8 mouse cellular contexts compared by ENCODE assay signal in the genomic region with DNA sequence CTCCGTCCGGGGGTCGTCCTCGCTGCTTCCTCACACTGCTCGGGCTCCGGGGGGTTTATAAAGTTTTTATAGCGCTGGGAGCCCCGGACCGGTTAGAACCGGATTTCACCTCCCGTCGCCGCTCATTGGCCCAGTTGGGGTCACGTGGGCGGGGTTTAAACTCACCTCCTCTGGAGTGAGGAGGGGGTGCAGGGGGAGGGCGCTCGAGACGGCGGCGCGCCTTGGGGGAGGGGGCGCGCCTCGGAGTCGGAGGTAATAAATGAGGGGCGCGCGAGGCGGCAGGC. TPM values are rescaled to one million over a fixed set of nuclear protein-coding genes. Genes with fewer than 3 reads are reported as not detected.
DNase-seq lines count a peak whose midpoint lies in the region; ATAC-seq and TF ChIP-seq lines count a peak whose summit lies in the region.

No protein-coding gene starts in this region.

- no peaks in the 10 kb centered on the region for H3K9me3 ChIP-seq in embryonic facial prominence, embryonic 15.5 days (replicated peaks)
- no peaks in the 10 kb centered on the region for H3K9me3 ChIP-seq in kidney, embryonic 14.5 days (ENCODE audit: control insufficient read depth, low read length)
- no peaks in the 10 kb centered on the region for H3K9me3 ChIP-seq in limb, embryonic 14.5 days (ENCODE audit: control insufficient read depth, low read length)
- H3K9me3 ChIP-seq in midbrain, embryonic 16.5 days (replicated peaks; ENCODE audit: control insufficient read depth, low read length, poor library complexity, severe bottlenecking), result no peaks in the 10 kb centered on the region

- H3K4me2 ChIP-seq in embryonic facial prominence, embryonic 15.5 days (replicated peaks), result peak overlapping the region; percentile 98
- H3K4me2 ChIP-seq in kidney, embryonic 14.5 days (replicated peaks; ENCODE audit: low read depth, low read length), result peak overlapping the region; percentile 94
- peak overlapping the region; percentile 89 for H3K4me2 ChIP-seq in limb, embryonic 14.5 days (replicated peaks; ENCODE audit: low read depth, low read length, severe bottlenecking)
- H3K4me2 ChIP-seq in midbrain, embryonic 16.5 days (ENCODE audit: low read length), result peak overlapping the region; percentile 98

- no peaks in the 10 kb centered on the region for H3K27me3 ChIP-seq in embryonic facial prominence, embryonic 15.5 days
- H3K27me3 ChIP-seq in kidney, embryonic 14.5 days (ENCODE audit: control insufficient read depth, insufficient read depth, low read length), result no peaks in the 10 kb centered on the region
- H3K27me3 ChIP-seq in limb, embryonic 14.5 days (ENCODE audit: control insufficient read depth, insufficient read depth, low read length), result no peaks in the 10 kb centered on the region
- no peaks in the 10 kb centered on the region for H3K27me3 ChIP-seq in midbrain, embryonic 16.5 days (ENCODE audit: control insufficient read depth, insufficient read depth, low read depth, low read length)
- H3K27me3 ChIP-seq in spleen, adult 2 months (ENCODE audit: control insufficient read depth, insufficient read depth, low read length), result no peaks in the 10 kb centered on the region

- peak; percentile 91 for ATAC-seq in embryonic facial prominence, embryonic 15.5 days (ENCODE audit: insufficient number of reproducible peaks, low FRiP score, low TSS enrichment, low read depth)
- peak; percentile 89 for ATAC-seq in kidney, embryonic 14.5 days (ENCODE audit: low FRiP score, low TSS enrichment)
- peak; percentile 90 for ATAC-seq in limb, embryonic 14.5 days (ENCODE audit: low FRiP score, low read depth)
- peak; percentile 90 for ATAC-seq in midbrain, embryonic 16.5 days

- TF ChIP-seq CTCF in bone marrow macrophage, adult 2 months (IDR thresholded peaks at IDR 0.05; ENCODE audit: low read depth, low read length), result no peak
- TF ChIP-seq CTCF in spleen, adult 2 months (IDR thresholded peaks at IDR 0.05; ENCODE audit: extremely low read depth, insufficient read depth, insufficient read length, insufficient replicate concordance), result no peak

- peak overlapping the region; percentile 86 for H3K9ac ChIP-seq in embryonic facial prominence, embryonic 15.5 days
- H3K9ac ChIP-seq in kidney, embryonic 14.5 days (ENCODE audit: low read depth, low read length), result peak overlapping the region; percentile 98
- peak overlapping the region; percentile 96 for H3K9ac ChIP-seq in limb, embryonic 14.5 days (ENCODE audit: low read depth, low read length, severe bottlenecking)
- peak overlapping the region; percentile 87 for H3K9ac ChIP-seq in midbrain, embryonic 16.5 days (ENCODE audit: low read depth, low read length)

- peak; percentile 88 to 90 for DNase-seq in B cell, adult 2 months
- DNase-seq in heart, adult 9 months (ENCODE audit: low spot score in 2 of 2), result peak; percentile 85 to 91
- peak; percentile 98 for DNase-seq in limb, embryonic 14.5 days (ENCODE audit: low spot score)
- DNase-seq in spleen, adult 2 months (ENCODE audit: low read depth in 1 of 2, low spot score in 2 of 2), result peak; percentile 71 to 85

- peak overlapping the region; percentile 94 for H3K27ac ChIP-seq in bone marrow macrophage, adult 2 months (ENCODE audit: insufficient read depth, low read depth, low read length)
- H3K27ac ChIP-seq in embryonic facial prominence, embryonic 15.5 days (replicated peaks), result peak overlapping the region; percentile 100
- H3K27ac ChIP-seq in kidney, embryonic 14.5 days (ENCODE audit: low read depth, low read length), result peak overlapping the region; percentile 100
- H3K27ac ChIP-seq in limb, embryonic 14.5 days (replicated peaks; ENCODE audit: low read depth, low read length), result peak overlapping the region; percentile 99
- peak overlapping the region; percentile 99 for H3K27ac ChIP-seq in midbrain, embryonic 16.5 days (ENCODE audit: low read length)
- peak overlapping the region; percentile 95 for H3K27ac ChIP-seq in spleen, adult 2 months (ENCODE audit: insufficient read depth, low read length)

- H3K36me3 ChIP-seq in embryonic facial prominence, embryonic 15.5 days, result peaks cover 44% of the 10 kb centered on the region
- H3K36me3 ChIP-seq in kidney, embryonic 14.5 days (ENCODE audit: control insufficient read depth, insufficient read depth, low read length), result peaks cover 38% of the 10 kb centered on the region
- H3K36me3 ChIP-seq in limb, embryonic 14.5 days (ENCODE audit: control insufficient read depth, insufficient read depth, low read length), result peaks cover 57% of the 10 kb centered on the region
- H3K36me3 ChIP-seq in midbrain, embryonic 16.5 days (ENCODE audit: control insufficient read depth, insufficient read depth, low read length), result peaks cover 11% of the 10 kb centered on the region
- H3K36me3 ChIP-seq in spleen, adult 2 months (ENCODE audit: control insufficient read depth, insufficient read depth, low read length), result peaks cover 14% of the 10 kb centered on the region

- H3K4me3 ChIP-seq in bone marrow macrophage, adult 2 months (ENCODE audit: insufficient read depth, low read length), result peak overlapping the region; percentile 82
- peak overlapping the region; percentile 79 for H3K4me3 ChIP-seq in embryonic facial prominence, embryonic 15.5 days (replicated peaks)
- peak overlapping the region; percentile 80 for H3K4me3 ChIP-seq in kidney, embryonic 14.5 days (ENCODE audit: low read length)
- H3K4me3 ChIP-seq in limb, embryonic 14.5 days (replicated peaks; ENCODE audit: low read length), result peak overlapping the region; percentile 76
- peak overlapping the region; percentile 76 for H3K4me3 ChIP-seq in midbrain, embryonic 16.5 days (ENCODE audit: low read depth, low read length)
- H3K4me3 ChIP-seq in spleen, adult 2 months (ENCODE audit: extremely low read depth, insufficient read depth, insufficient read length), result peak overlapping the region; percentile 94

- WGBS in embryonic facial prominence, embryonic 15.5 days, result under 1% methylated on average over 29 of the region's 29 CpGs
- WGBS in kidney, embryonic 14.5 days, result 1% methylated on average over 28 of the region's 29 CpGs
- under 1% methylated on average over 20 of the region's 29 CpGs for WGBS in limb, embryonic 14.5 days
- 0% methylated on average over 29 of the region's 29 CpGs for WGBS in midbrain, embryonic 16.5 days
- 1% methylated on average over 29 of the region's 29 CpGs for WGBS in spleen, adult 2 months

- no peak for TF ChIP-seq POLR2A in bone marrow macrophage, adult 2 months (IDR thresholded peaks at IDR 0.05; ENCODE audit: borderline replicate concordance, low read depth, low read length)
- no peak for TF ChIP-seq POLR2A in limb, embryonic 14.5 days (IDR thresholded peaks at IDR 0.05; ENCODE audit: borderline replicate concordance, extremely low read depth, insufficient read depth, insufficient read length)
- TF ChIP-seq POLR2A in spleen, adult 2 months (IDR thresholded peaks at IDR 0.05; ENCODE audit: low read depth, low read length), result no peak

- peaks cover 5% of the 10 kb centered on the region; the same call in 1 of the 2 replicates for H3K4me1 ChIP-seq in bone marrow macrophage, adult 2 months (ENCODE audit: control insufficient read depth, insufficient read depth, low read length)
- peaks cover 38% of the 10 kb centered on the region for H3K4me1 ChIP-seq in embryonic facial prominence, embryonic 15.5 days
- H3K4me1 ChIP-seq in kidney, embryonic 14.5 days (ENCODE audit: control insufficient read depth, insufficient read depth, low read length), result peaks cover 25% of the 10 kb centered on the region
- H3K4me1 ChIP-seq in limb, embryonic 14.5 days (ENCODE audit: control insufficient read depth, insufficient read depth, low read length), result peaks cover 12% of the 10 kb centered on the region
- H3K4me1 ChIP-seq in midbrain, embryonic 16.5 days (ENCODE audit: control insufficient read depth, insufficient read depth, low read length), result peaks cover 30% of the 10 kb centered on the region
- peaks cover 7% of the 10 kb centered on the region; the same call in 1 of the 2 replicates for H3K4me1 ChIP-seq in spleen, adult 2 months (ENCODE audit: control insufficient read depth, insufficient read depth, insufficient read length)

RNA-seq across cellular contexts. Expression of a gene that starts 0.6 kb away (rescaled TPM):
- polyA plus RNA-seq in bone marrow macrophage, adult 2 months (2012; ENCODE audit: insufficient read depth, insufficient read length, missing spikeins), result 222 and 234 TPM in 2 replicates
- 1,934 and 1,961 TPM in 2 replicates for polyA plus RNA-seq in embryonic facial prominence, embryonic 15.5 days (2015; fragmentation: Nextera tagmentation; extraction: Ambion mirVana)
- polyA plus RNA-seq in kidney, embryonic 14.5 days (2014; fragmentation: Nextera tagmentation; extraction: Ambion mirVana), result 3,172 and 3,245 TPM in 2 replicates
- 606 and 861 TPM in 2 replicates for polyA plus RNA-seq in limb, embryonic 14.5 days (2012; rRNA removed)
- polyA plus RNA-seq in limb, embryonic 14.5 days (2014; fragmentation: Nextera tagmentation; extraction: Ambion mirVana), result 2,302 and 2,334 TPM in 2 replicates
- 937 and 974 TPM in 2 replicates for polyA plus RNA-seq in midbrain, embryonic 16.5 days (2015; fragmentation: Nextera tagmentation; extraction: Ambion mirVana)
- polyA plus RNA-seq in spleen, adult 2 months (2012; rRNA removed), result 11.9 and 19.0 TPM in 2 replicates

RNA-seq across cellular contexts. Expression of a gene that starts 32.9 kb away (rescaled TPM):
- 36.6 and 38.7 TPM in 2 replicates for polyA plus RNA-seq in bone marrow macrophage, adult 2 months (2012; ENCODE audit: insufficient read depth, insufficient read length, missing spikeins)
- 44.2 and 44.5 TPM in 2 replicates for polyA plus RNA-seq in embryonic facial prominence, embryonic 15.5 days (2015; fragmentation: Nextera tagmentation; extraction: Ambion mirVana)
- 42.2 and 42.9 TPM in 2 replicates for polyA plus RNA-seq in kidney, embryonic 14.5 days (2014; fragmentation: Nextera tagmentation; extraction: Ambion mirVana)
- polyA plus RNA-seq in limb, embryonic 14.5 days (2012; rRNA removed), result 47.6 and 54.0 TPM in 2 replicates
- 45.1 and 47.2 TPM in 2 replicates for polyA plus RNA-seq in limb, embryonic 14.5 days (2014; fragmentation: Nextera tagmentation; extraction: Ambion mirVana)
- polyA plus RNA-seq in midbrain, embryonic 16.5 days (2015; fragmentation: Nextera tagmentation; extraction: Ambion mirVana), result 45.7 and 48.6 TPM in 2 replicates
- 13.0 and 14.1 TPM in 2 replicates for polyA plus RNA-seq in spleen, adult 2 months (2012; rRNA removed)

RNA-seq across cellular contexts. Expression of a gene that starts 50.8 kb away (rescaled TPM):
- polyA plus RNA-seq in bone marrow macrophage, adult 2 months (2012; ENCODE audit: insufficient read depth, insufficient read length, missing spikeins), result 0.23 TPM in 1 of 2 replicates, not detected in the other
- polyA plus RNA-seq in embryonic facial prominence, embryonic 15.5 days (2015; fragmentation: Nextera tagmentation; extraction: Ambion mirVana), result not detected in 2 replicates
- polyA plus RNA-seq in kidney, embryonic 14.5 days (2014; fragmentation: Nextera tagmentation; extraction: Ambion mirVana), result not detected in 2 replicates
- 0.11 and 0.37 TPM in 2 replicates for polyA plus RNA-seq in limb, embryonic 14.5 days (2012; rRNA removed)
- 0.07 TPM in 1 of 2 replicates, not detected in the other for polyA plus RNA-seq in limb, embryonic 14.5 days (2014; fragmentation: Nextera tagmentation; extraction: Ambion mirVana)
- 0.37 and 0.44 TPM in 2 replicates for polyA plus RNA-seq in midbrain, embryonic 16.5 days (2015; fragmentation: Nextera tagmentation; extraction: Ambion mirVana)
- 0.11 and 0.42 TPM in 2 replicates for polyA plus RNA-seq in spleen, adult 2 months (2012; rRNA removed)

Comparison
In these comparisons a context has a peak if more than half of its experiments do, and no peak if none do; other contexts are left out.
1. Peak in every context shown above with its lines: DNase-seq, ATAC-seq, H3K4me3 ChIP-seq and H3K27ac ChIP-seq.
2. RNA of a gene that starts 0.6 kb away (polyA plus RNA-seq): 3,172 to 3,245 TPM in kidney, embryonic 14.5 days, 606 to 2,334 TPM in limb, embryonic 14.5 days, 1,934 to 1,961 TPM in embryonic facial prominence, embryonic 15.5 days, 937 to 974 TPM in midbrain, embryonic 16.5 days and 222 to 234 TPM in bone marrow macrophage, adult 2 months; 11.9 to 19.0 TPM in spleen, adult 2 months; every median in the first group is over 10 times any median in the second.